Mouse (Mus musculus) hindbrain, embryonic 16.5 days (tissue): Measurements from ENCODE around the gene Grid2ip. TPM values are rescaled to one million over a fixed set of nuclear protein-coding genes. Genes with fewer than 3 reads are reported as not detected.

ENCODE experiments used
- ATAC-seq: fragments of 200-750 bp; cut with Nextera tagmentation; 2 replicates; pipeline ENCODE4 v1.8.0; 2017; ENCODE audit warnings: moderate TSS enrichment, moderate library complexity
- H3K27ac ChIP-seq: fragments of 300-500 bp; sonication (generic); 2 replicates; pipeline ENCODE4 v1.5.1; 2014; ENCODE audit warnings: low read depth, mild to moderate bottlenecking, control low read depth, low read length, moderate library complexity
- H3K27me3 ChIP-seq: fragments of 300-500 bp; sonication (generic); replicated peaks from 2 replicates; pipeline ENCODE4 v1.6.1; 2014; ENCODE audit warnings: low read length; ENCODE audit not compliant: control insufficient read depth, insufficient read depth
- H3K36me3 ChIP-seq: fragments of 300-500 bp; sonication (generic); 2 replicates; pipeline ENCODE4 v1.6.1; 2014; ENCODE audit warnings: mild to moderate bottlenecking, low read length, moderate library complexity, mixed read lengths; ENCODE audit not compliant: control insufficient read depth, insufficient read depth
- H3K4me1 ChIP-seq: fragments of 300-500 bp; sonication (generic); 2 replicates; pipeline ENCODE4 v1.6.1; 2014; ENCODE audit warnings: low read depth, low read length; ENCODE audit not compliant: control insufficient read depth, insufficient read depth
- H3K4me2 ChIP-seq: fragments of 300-500 bp; sonication (generic); 2 replicates; pipeline ENCODE4 v1.6.1; 2014; ENCODE audit warnings: mild to moderate bottlenecking, low read length, control low read depth, moderate library complexity
- H3K4me3 ChIP-seq: fragments of 300-500 bp; sonication (generic); 2 replicates; pipeline ENCODE4 v1.5.1; 2014; ENCODE audit warnings: mild to moderate bottlenecking, low read length, control low read depth, moderate library complexity
- H3K9ac ChIP-seq: fragments of 300-500 bp; sonication (generic); 2 replicates; pipeline ENCODE4 v1.6.1; 2014; ENCODE audit warnings: low read depth, mild to moderate bottlenecking, control low read depth, low read length, moderate library complexity
- H3K9me3 ChIP-seq: fragments of 300-500 bp; sonication (generic); 2 replicates; pipeline ENCODE4 v1.6.1; 2014; ENCODE audit warnings: mild to moderate bottlenecking, low read length, moderate library complexity; ENCODE audit not compliant: control insufficient read depth
- WGBS: fragments of 180-500 bp; shearing (Covaris S2); extraction: QIAGEN DNeasy Blood & Tissue Kit; methylation state at CpG from one replicate; pipeline ENCODE4 v1.1.7; 2014; 5-methylcytosine and 5-hydroxymethylcytosine counted together
- polyA plus RNA-seq: library from polyadenylated mRNA; unstranded; fragments of >200 nt; fragmentation: Nextera tagmentation; extraction: Ambion mirVana; gene quantifications from 2 replicates; pipeline ENCODE4 v1.2.1, GENCODE M21; 2015

The Grid2ip gene
- polyA plus RNA-seq, 1 experiment from 2014 or later = 0.51 TPM

DNA sequence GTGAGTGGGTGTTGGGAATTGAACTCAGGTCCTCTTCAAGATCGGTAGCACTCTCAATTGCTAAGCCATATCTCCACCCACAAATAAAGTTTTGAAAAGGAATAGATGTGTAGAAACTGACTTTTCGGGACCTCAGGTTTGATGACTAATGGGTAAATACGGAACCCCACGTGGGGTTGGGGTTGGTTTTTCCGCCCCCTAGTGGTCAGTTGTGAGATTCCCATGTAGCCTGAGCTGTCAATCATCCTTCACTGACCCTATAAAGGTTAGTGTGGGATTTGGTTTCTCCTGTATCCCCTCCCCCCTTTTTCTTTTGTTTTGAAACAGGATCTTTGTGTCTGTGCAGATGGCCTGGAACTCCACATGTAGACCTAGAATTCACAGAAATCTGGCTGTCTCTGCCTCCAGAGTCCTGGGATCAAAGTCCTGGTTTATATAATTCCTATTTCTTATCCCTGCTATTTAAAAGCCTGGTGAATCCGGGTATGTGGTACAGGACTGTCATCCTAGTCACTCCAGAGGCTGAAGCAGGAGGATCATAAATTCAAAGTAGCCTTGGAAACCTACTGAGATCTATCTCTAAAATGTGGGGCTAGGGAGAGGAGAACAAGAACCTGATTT, 66.9 kb downstream of the Grid2ip start:
- H3K27ac ChIP-seq = no peak overlapping the region
- peaks cover 17% of the 10 kb centered on the region for H3K36me3 ChIP-seq
- no peak overlapping the region for H3K4me2 ChIP-seq
- no peak overlapping the region for H3K4me3 ChIP-seq
- H3K4me1 ChIP-seq = no peaks in the 10 kb centered on the region
- no peak overlapping the region for H3K9ac ChIP-seq
- H3K9me3 ChIP-seq = no peaks in the 10 kb centered on the region
- WGBS = 35% methylated on average over 6 of the region's 6 CpGs
- no peaks in the 10 kb centered on the region for H3K27me3 ChIP-seq
- ATAC-seq = no peak

DNA sequence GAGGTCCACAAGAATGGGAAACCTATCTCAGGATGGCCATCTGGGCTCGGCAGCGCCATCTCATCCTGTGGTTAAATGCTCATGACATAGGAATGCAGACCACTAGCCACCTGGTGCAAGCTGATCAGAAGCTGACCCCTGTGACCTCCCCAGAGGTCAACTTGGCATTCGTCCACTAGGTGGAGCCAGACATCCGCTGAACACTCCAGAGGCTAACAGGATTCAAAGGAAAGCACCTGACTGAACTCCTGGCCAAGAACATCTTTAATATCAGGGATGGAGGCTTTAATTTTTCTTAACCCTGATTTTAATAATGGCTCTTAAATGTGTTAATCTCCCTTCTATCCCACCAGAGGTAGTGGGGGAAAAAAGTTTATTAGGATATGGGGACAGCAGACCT, 77.3 kb downstream of the Grid2ip start:
- Histone ChIP-seq H3K4me1 (no peaks in the 10 kb centered on the region), H3K9me3 (no peaks in the 10 kb centered on the region), H3K36me3 (no peaks in the 10 kb centered on the region), H3K4me3 (no peak overlapping the region), H3K4me2 (no peak overlapping the region), H3K27ac (no peak overlapping the region), H3K9ac (no peak overlapping the region), H3K27me3 (no peaks in the 10 kb centered on the region)
- no peak for ATAC-seq
- 16% methylated on average over 4 of the region's 4 CpGs for WGBS

- H3K36me3 ChIP-seq = no peaks in the 10 kb centered on the region
- H3K4me3 ChIP-seq = no peak overlapping the region
- H3K9me3 ChIP-seq = no peaks in the 10 kb centered on the region
- 71% methylated on average over 3 of the region's 3 CpGs for WGBS
- H3K27ac ChIP-seq = no peak overlapping the region
- H3K27me3 ChIP-seq = no peaks in the 10 kb centered on the region; the same call in 1 of the 2 replicates
- no peak for ATAC-seq
- H3K4me1 ChIP-seq = no peaks in the 10 kb centered on the region
- no peak overlapping the region for H3K4me2 ChIP-seq
- H3K9ac ChIP-seq = no peak overlapping the region
These were observed 84.2 kb downstream of the Grid2ip start for GRCm38 (mm10) chr5:143441298-143441697.

GRCm38 (mm10) chr5:143441753-143442152, 84.6 kb downstream of the Grid2ip start:
- no peak for ATAC-seq
- Histone ChIP-seq H3K4me3 (no peak overlapping the region), H3K4me1 (no peaks in the 10 kb centered on the region), H3K4me2 (no peak overlapping the region), H3K27ac (no peak overlapping the region), H3K9ac (no peak overlapping the region), H3K27me3 (no peaks in the 10 kb centered on the region; the same call in 1 of the 2 replicates), H3K36me3 (no peaks in the 10 kb centered on the region), H3K9me3 (no peaks in the 10 kb centered on the region)
- 83% methylated on average over 12 of the region's 12 CpGs for WGBS

Other genes starting within 250 kb of the Grid2ip start
- 27.2 and 31.0 TPM in 2 replicates for gene Rnf216, start 244.3 kb upstream of the Grid2ip start, polyA plus RNA-seq
- gene Olfr718-ps1, start 209.8 kb upstream of the Grid2ip start, polyA plus RNA-seq = 0.02 TPM in 1 of 2 replicates, not detected in the other
- 9.6 and 11.4 TPM in 2 replicates for gene Rbak, start 176.6 kb upstream of the Grid2ip start, polyA plus RNA-seq
- not detected in 2 replicates for gene Spdye4b, start 176.3 kb upstream of the Grid2ip start, polyA plus RNA-seq
- gene Spdye4a, start 130.4 kb upstream of the Grid2ip start, polyA plus RNA-seq = not detected in 2 replicates
- gene Zfp12, start 122.2 kb upstream of the Grid2ip start, polyA plus RNA-seq = 16.4 and 20.5 TPM in 2 replicates
- 3.3 and 7.2 TPM in 2 replicates for gene Zfp316, start 87.3 kb upstream of the Grid2ip start, polyA plus RNA-seq
- 0.16 and 0.31 TPM in 2 replicates for gene Zfp853, start 63.7 kb upstream of the Grid2ip start, polyA plus RNA-seq
- gene E130309D02Rik, start 42.0 kb upstream of the Grid2ip start, polyA plus RNA-seq = 24.9 and 28.2 TPM in 2 replicates
- gene Zdhhc4, start 28.1 kb upstream of the Grid2ip start, polyA plus RNA-seq = 75.9 and 77.0 TPM in 2 replicates
- 123 and 138 TPM in 2 replicates for gene Kdelr2, start 46.5 kb downstream of the Grid2ip start, polyA plus RNA-seq
- 21.8 and 23.0 TPM in 2 replicates for gene Daglb, start 107.2 kb downstream of the Grid2ip start, polyA plus RNA-seq
- 285 and 452 TPM in 2 replicates for gene Rac1, start 170.7 kb downstream of the Grid2ip start, polyA plus RNA-seq